Mouse (Mus musculus): Measurements from ENCODE around the gene Hist1h4i.

Hist1h4i gene

GRCm38 (mm10) chr13:22007872-22008271 is 33.3 kb downstream of the Hist1h4i start:
- no peak for DNase-seq

DNA sequence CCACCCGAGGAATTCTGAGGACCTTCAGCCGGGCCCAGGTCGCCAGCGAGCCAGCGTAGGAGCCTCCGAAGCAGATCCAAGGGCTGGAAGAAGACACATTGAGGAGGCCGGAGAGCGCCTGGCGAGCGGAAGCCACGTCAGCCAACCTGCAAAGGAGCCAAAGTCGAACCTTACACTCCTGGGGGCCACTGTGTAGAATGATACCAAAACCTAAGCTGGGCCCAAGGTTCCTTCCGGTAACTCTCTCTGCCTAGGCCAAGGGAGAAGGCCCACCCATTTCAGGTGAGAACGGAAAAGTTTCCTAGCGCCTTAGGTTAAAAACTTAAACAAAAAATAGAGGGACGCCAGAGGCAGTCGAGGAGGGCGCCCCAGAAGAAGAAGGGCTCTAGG is 34.0 kb downstream of the Hist1h4i start:
- DNase-seq = no peak

DNA sequence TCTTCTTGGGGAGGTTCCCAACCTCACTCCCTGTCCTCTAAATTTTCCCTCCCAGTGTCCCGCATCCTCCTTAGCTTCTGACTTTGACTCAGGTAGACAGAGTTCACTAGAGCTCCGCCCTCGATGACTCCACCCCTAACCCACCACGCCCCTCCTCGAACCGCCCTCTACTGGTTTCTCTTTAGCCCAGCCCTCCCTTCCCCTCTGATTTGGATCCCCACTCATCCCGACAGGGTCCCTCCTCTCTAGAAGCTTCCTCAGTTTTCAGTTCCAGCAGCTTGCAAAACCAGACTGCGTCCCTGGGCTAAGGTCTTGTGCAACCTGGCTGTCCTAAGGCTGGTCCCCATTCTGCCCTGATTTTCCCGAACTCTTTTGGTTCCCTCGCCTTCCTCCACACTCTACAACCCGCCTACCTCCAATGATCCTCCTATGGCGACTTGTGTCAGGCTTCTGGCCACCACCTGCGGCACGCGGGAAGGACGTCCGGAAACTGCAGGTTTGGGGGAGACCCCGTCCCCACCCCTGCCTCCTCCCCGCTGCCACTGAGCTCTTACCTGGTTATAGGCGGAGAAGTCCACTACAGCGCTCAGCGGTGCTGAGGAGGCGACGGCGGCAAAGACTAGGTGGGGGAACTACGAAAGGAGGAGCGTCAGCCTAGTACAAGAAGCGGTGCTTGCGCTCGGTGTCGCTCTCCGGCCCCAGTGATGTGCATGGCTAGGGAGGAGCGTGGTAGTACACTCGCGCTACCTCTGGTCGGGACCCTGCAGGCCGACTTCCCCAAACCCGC is 34.6 kb downstream of the Hist1h4i start:
- peak; percentile 25 for DNase-seq

- no peak for DNase-seq
Measured at GRCm38 (mm10) chr13:22005605-22006333, 35.4 kb downstream of the Hist1h4i start.

GRCm38 (mm10) chr13:22001823-22002222 is 39.3 kb downstream of the Hist1h4i start:
- DNase-seq = no peak

- no peak for DNase-seq
Measured at GRCm38 (mm10) chr13:22001346-22001745, 39.8 kb downstream of the Hist1h4i start.

- DNase-seq = no peak
Measured at GRCm38 (mm10) chr13:21999147-21999546, 42.0 kb downstream of the Hist1h4i start.

- DNase-seq = no peak
Measured at GRCm38 (mm10) chr13:21998412-21998811, 42.8 kb downstream of the Hist1h4i start.

DNA sequence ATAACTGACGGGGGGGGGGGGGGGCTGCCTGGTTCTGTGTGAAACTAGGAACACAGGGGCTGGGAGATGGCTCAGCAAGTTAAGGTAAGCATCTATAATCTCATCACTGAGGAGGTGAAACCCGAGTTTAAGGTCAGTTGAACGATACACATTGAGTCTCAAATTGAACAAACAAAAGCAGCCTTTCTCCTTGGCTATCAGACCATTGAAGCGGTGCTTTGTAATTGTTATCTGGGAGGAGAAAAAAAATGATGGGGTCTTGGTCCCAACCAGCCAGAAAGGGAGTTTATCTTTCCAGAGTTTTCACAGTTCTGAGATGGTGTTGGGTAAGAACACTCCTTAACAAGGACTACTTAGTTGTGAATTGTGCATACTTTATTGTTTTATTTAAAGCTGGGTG is 43.3 kb downstream of the Hist1h4i start:
- DNase-seq = no peak

- DNase-seq = no peak
Measured at GRCm38 (mm10) chr13:21997201-21997820, 43.9 kb downstream of the Hist1h4i start.

DNA sequence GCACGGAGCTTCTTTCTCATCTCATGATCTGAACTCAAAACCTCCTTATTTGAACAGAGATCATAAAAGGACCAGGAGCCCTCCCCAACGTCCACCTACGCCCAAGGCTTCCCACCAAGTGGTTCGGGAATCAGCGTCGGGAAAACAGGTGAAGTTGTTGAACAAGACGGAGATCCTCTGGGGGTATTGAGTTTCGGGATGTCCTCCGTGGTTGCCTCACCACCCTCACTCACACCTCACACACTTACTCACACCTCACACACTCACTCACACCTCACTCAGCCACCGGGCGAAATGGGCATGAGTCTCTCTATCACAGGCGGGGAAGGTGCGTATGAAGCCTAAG is 44.3 kb downstream of the Hist1h4i start:
- no peak for DNase-seq

GRCm38 (mm10) chr13:21996101-21996839 is 44.9 kb downstream of the Hist1h4i start:
- DNase-seq = no peak

GRCm38 (mm10) chr13:21995331-21995914 is 45.7 kb downstream of the Hist1h4i start:
- DNase-seq = no peak

GRCm38 (mm10) chr13:21994896-21995295 is 46.3 kb downstream of the Hist1h4i start:
- no peak for DNase-seq

GRCm38 (mm10) chr13:21993957-21994738 is 47.0 kb downstream of the Hist1h4i start:
- no peak for DNase-seq

- no peak for DNase-seq
Measured at GRCm38 (mm10) chr13:21992550-21992949, 48.6 kb downstream of the Hist1h4i start.

Measured in kidney, adult 11 months (tissue).